Mouse (Mus musculus): ENCODE data around the gene Olfr1347. TPM values are rescaled to one million over a fixed set of nuclear protein-coding genes. Genes with fewer than 3 reads are reported as not detected.
A peak's percentile ranks its signal among the peaks of the same experiment; 100 is the strongest.

Olfr1347 gene
- total RNA-seq (2012; rRNA removed) (not detected in 2 replicates), total RNA-seq (2014; rRNA removed) (not detected in 2 replicates), polyA plus RNA-seq (2012; ENCODE audit: insufficient read length, low read depth) (not detected in 2 replicates)

- Histone ChIP-seq H3K36me3 (replicated peaks in 1 of 2; ENCODE audit: control insufficient read depth in 1 of 2, insufficient read depth in 1 of 2, low read length in 1 of 2) (no peaks in the 10 kb centered on the region), H3K27ac (ENCODE audit: insufficient read depth, low read depth) (no peak within 1 kb of the TSS), H3K79me2 (replicated peaks; ENCODE audit: control insufficient read depth, extremely low read depth, insufficient read depth, poor library complexity, severe bottlenecking) (no peaks in the 10 kb centered on the region), H3K4me2 (ENCODE audit: insufficient read depth, low read depth, poor library complexity, severe bottlenecking) (no peak within 1 kb of the TSS), H3K4me1 (ENCODE audit: control insufficient read depth in 1 of 2, insufficient read depth in 2 of 2) (no peaks in the 10 kb centered on the region), H3K9me3 (replicated peaks; ENCODE audit: low read length) (peaks cover 33% of the 10 kb centered on the region), H3K27me3 (replicated peaks) (no peaks in the 10 kb centered on the region), H3K9ac (ENCODE audit: insufficient read depth, low read depth) (no peak within 1 kb of the TSS), H3K4me3 (replicated peaks in 1 of 3; ENCODE audit: low read depth in 2 of 3, low read length in 2 of 3, poor library complexity in 1 of 3) (no peak within 1 kb of the TSS)
- no peak for DNase-seq (ENCODE audit: extremely low read depth)
- dilution Hi-C loops (cut with MboI; ENCODE audit: extremely low pct_ligation_motif_present, extremely low pct_unique_long_range_greater_than_20kb, low sequenced_read_pairs), result no loop called here
- in situ Hi-C loops (cut with MboI; ENCODE audit: low pct_ligation_motif_present, low pct_unique_long_range_greater_than_20kb, low sequenced_read_pairs), result no loop called here
- TF ChIP-seq CHD1 (IDR thresholded peaks at IDR 0.05; ENCODE audit: low read depth, low read length) (no peak), ZC3H11A (IDR thresholded peaks at IDR 0.05; ENCODE audit: low read depth, low read length) (no peak), MXI1 (IDR thresholded peaks at IDR 0.05; ENCODE audit: low read depth, low read length) (no peak)
Measured at GRCm38 (mm10) chr7:6499655-6500054, at the start of gene Olfr1347. TSS of gene Olfr1347 (minus strand) at chr7:6499755.

DNA sequence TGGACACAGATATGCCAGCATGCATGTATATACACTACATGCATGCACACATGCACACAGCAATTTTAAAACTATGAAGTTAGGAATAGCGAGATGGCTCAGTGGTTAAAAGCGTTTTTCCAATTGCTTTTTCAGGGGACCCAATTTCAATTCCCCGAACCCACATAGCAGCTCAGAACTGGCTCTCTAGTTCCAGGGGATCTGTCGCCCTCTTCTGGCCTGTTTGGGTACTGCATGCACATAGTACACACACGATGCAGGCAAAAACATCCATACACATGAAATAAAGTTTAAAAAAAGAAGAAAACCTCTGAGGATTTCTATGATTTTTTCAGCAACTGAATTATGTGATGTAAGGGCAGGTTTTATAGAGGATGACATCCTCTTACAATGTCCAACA lies 26.6 kb upstream of the Olfr1347 start:
- Histone ChIP-seq H3K4me1 (ENCODE audit: control insufficient read depth in 1 of 2, insufficient read depth in 2 of 2) (no peaks in the 10 kb centered on the region), H3K9ac (ENCODE audit: insufficient read depth, low read depth) (no peak overlapping the region), H3K4me2 (ENCODE audit: insufficient read depth, low read depth, poor library complexity, severe bottlenecking) (no peak overlapping the region), H3K9me3 (replicated peaks; ENCODE audit: low read length) (peaks cover 61% of the 10 kb centered on the region), H3K4me3 (replicated peaks in 1 of 3; ENCODE audit: low read depth in 2 of 3, low read length in 2 of 3, poor library complexity in 1 of 3) (no peak overlapping the region), H3K79me2 (replicated peaks; ENCODE audit: control insufficient read depth, extremely low read depth, insufficient read depth, poor library complexity, severe bottlenecking) (no peaks in the 10 kb centered on the region), H3K27me3 (replicated peaks) (no peaks in the 10 kb centered on the region), H3K36me3 (replicated peaks in 1 of 2; ENCODE audit: control insufficient read depth in 1 of 2, insufficient read depth in 1 of 2, low read length in 1 of 2) (no peaks in the 10 kb centered on the region), H3K27ac (ENCODE audit: insufficient read depth, low read depth) (no peak overlapping the region)
- in situ Hi-C loops (cut with MboI; ENCODE audit: low pct_ligation_motif_present, low pct_unique_long_range_greater_than_20kb, low sequenced_read_pairs), result no loop called here
- no peak for DNase-seq (ENCODE audit: extremely low read depth)
- dilution Hi-C loops (cut with MboI; ENCODE audit: extremely low pct_ligation_motif_present, extremely low pct_unique_long_range_greater_than_20kb, low sequenced_read_pairs), result no loop called here
- TF ChIP-seq SMC3 (IDR thresholded peaks at IDR 0.05; ENCODE audit: low read depth, low read length), result peak; percentile 10; the same call in 1 of the 2 replicates
- no peak for TF ChIP-seq USF1 (IDR thresholded peaks at IDR 0.05; ENCODE audit: low read depth, low read length)
- peak; percentile 22 to 42; a peak in 3 of 4 replicates for TF ChIP-seq CTCF (conservative IDR thresholded peaks at IDR 0.05 in 1 of 2, IDR thresholded peaks at IDR 0.05 in 1 of 2; ENCODE audit: low read depth in 2 of 2, low read length in 2 of 2)
- no peak for TF ChIP-seq TBP (conservative IDR thresholded peaks at IDR 0.05; ENCODE audit: low read depth, low read length)
- no peak for TF ChIP-seq UBTF (IDR thresholded peaks at IDR 0.05; ENCODE audit: low read depth, low read length)
- TF ChIP-seq JUN (IDR thresholded peaks at IDR 0.05; ENCODE audit: insufficient read depth, low read depth, low read length), result no peak
- TF ChIP-seq ZC3H11A (IDR thresholded peaks at IDR 0.05; ENCODE audit: low read depth, low read length), result no peak
- no peak for TF ChIP-seq TCF12 (IDR thresholded peaks at IDR 0.05; ENCODE audit: low read depth, low read length)

DNA sequence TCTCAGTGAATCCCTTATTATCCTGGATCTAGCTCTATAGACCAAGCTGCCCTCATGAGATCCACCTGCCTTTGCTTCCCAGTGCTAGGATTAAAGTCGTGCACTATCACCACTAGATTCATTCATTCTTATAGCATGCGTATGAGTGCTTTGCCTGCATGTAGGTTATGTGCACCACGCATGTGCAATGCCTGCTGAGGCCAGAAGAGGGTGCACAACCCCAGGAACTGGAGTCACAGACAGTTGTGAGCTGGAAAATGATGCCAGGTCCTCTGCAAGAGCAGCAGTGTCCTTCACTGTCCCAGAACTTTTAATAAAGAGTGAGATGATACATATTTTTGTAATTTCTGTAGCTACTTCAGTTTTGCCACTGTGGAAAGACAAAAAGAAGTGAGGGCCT lies 25.4 kb upstream of the Olfr1347 start:
- no peak overlapping the region for H3K4me2 ChIP-seq (ENCODE audit: insufficient read depth, low read depth, poor library complexity, severe bottlenecking)
- H3K9ac ChIP-seq (ENCODE audit: insufficient read depth, low read depth), result no peak overlapping the region
- DNase-seq (ENCODE audit: extremely low read depth), result peak; percentile 1
- no peaks in the 10 kb centered on the region for H3K79me2 ChIP-seq (replicated peaks; ENCODE audit: control insufficient read depth, extremely low read depth, insufficient read depth, poor library complexity, severe bottlenecking)
- H3K9me3 ChIP-seq (replicated peaks; ENCODE audit: low read length), result peaks cover 64% of the 10 kb centered on the region
- TF ChIP-seq CTCF (conservative IDR thresholded peaks at IDR 0.05 in 1 of 2, IDR thresholded peaks at IDR 0.05 in 1 of 2; ENCODE audit: low read depth in 2 of 2, low read length in 2 of 2) (peak in 1 of 2 experiments; percentile 27; a peak in 1 of 4 replicates), USF1 (IDR thresholded peaks at IDR 0.05; ENCODE audit: low read depth, low read length) (no peak), ETS1 (conservative IDR thresholded peaks at IDR 0.05; ENCODE audit: low read depth, low read length) (no peak)
- H3K27ac ChIP-seq (ENCODE audit: insufficient read depth, low read depth), result no peak overlapping the region
- in situ Hi-C loops (cut with MboI; ENCODE audit: low pct_ligation_motif_present, low pct_unique_long_range_greater_than_20kb, low sequenced_read_pairs) (no loop called here), dilution Hi-C loops (cut with MboI; ENCODE audit: extremely low pct_ligation_motif_present, extremely low pct_unique_long_range_greater_than_20kb, low sequenced_read_pairs) (no loop called here)
- no peaks in the 10 kb centered on the region for H3K36me3 ChIP-seq (replicated peaks in 1 of 2; ENCODE audit: control insufficient read depth in 1 of 2, insufficient read depth in 1 of 2, low read length in 1 of 2)
- H3K27me3 ChIP-seq (replicated peaks), result no peaks in the 10 kb centered on the region
- H3K4me3 ChIP-seq (replicated peaks in 1 of 3; ENCODE audit: low read depth in 2 of 3, low read length in 2 of 3, poor library complexity in 1 of 3), result no peak overlapping the region
- H3K4me1 ChIP-seq (ENCODE audit: control insufficient read depth in 1 of 2, insufficient read depth in 2 of 2), result no peaks in the 10 kb centered on the region
